Mouse (Mus musculus) layer of hippocampus, adult 2 months (tissue): ENCODE results near the gene Fam129a. TPM values are rescaled to one million over a fixed set of nuclear protein-coding genes. Genes with fewer than 3 reads are reported as not detected.

ENCODE experiments used
- DNase-seq, 2 experiments: peaks; one replicate each; pipeline ENCODE4 v3.0.0; 2022; ENCODE audit warnings: low spot score in 2 of 2
- H3K27ac ChIP-seq: fragments of 200-600 bp; 2 replicates; pipeline ENCODE4 v1.8.1; 2022
- H3K4me3 ChIP-seq: fragments of 200-600 bp; 2 replicates; pipeline ENCODE4 v1.8.1; 2022; ENCODE audit warnings: mild to moderate bottlenecking
- CTCF ChIP-seq: fragments of 200-600 bp; conservative IDR thresholded peaks from 2 replicates; pipeline ENCODE4 v1.8.1; 2022; ENCODE audit warnings: antibody characterized with exemption, mild to moderate bottlenecking, moderate library complexity
- total RNA-seq, 2 experiments: library from RNA; stranded (reverse); gene quantifications; 2 replicates each; pipeline ENCODE4 v1.2.3; 2021

Gene Fam129a
- total RNA-seq, 2 experiments from 2014 or later: 1.4 to 1.7 TPM

GRCm38 (mm10) chr1:151670006-151670591 is 99.1 kb downstream of the Fam129a start:
- H3K4me3 ChIP-seq: no peak overlapping the region
- no peak overlapping the region for H3K27ac ChIP-seq
- no peak for TF ChIP-seq CTCF
- no peak for DNase-seq

DNA sequence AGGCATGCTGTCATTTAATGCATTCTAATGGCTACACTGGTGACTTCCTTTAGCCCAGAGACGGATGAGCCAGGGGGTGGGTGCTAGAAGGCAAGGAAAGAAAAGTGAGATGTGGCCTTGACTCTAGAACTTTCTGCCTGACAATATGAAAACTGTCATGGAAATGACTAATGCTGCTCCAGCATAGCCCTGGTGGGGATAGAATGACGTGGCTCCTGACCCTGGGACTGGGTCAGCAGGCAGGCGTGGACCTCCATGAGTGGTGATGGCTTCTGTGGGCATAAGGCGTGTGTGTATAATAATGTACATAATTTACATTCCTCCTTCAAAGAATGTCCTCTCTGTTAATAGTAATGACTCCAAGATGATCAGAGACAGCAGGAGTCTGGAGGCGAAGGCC is 104.7 kb downstream of the Fam129a start:
- TF ChIP-seq CTCF: no peak

DNA sequence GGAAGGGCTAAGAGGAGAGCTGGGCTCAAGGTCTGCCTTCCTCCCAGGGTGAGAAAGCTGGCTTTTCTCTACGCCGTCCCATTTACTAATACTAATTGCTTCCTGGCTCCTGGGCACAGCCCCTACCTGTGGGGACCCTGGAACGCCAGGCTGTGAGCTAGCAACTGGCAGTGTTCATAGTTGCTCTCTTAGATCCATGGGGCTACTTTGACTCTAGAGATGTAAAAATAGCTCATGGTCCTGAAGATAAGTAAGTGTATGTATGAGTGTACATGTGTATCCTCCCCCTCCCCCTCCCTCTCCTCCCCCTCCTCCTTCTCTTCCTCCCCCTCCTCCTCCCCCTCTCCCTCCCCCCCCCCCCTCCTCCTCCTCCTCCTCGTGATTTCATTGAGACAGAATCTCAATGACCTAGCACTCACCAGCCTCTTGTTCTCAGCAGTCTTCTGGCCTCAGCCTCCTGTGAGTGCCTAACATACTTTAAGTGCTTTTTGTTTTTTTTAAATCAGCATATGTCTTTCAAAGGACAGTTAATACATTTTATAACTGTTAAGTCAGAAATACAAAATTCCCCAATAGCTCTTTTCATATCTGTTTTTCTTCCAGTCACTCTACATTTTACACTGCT is 106.3 kb downstream of the Fam129a start:
- no peak overlapping the region for H3K4me3 ChIP-seq
- no peak for TF ChIP-seq CTCF
- no peak for DNase-seq
- H3K27ac ChIP-seq: no peak overlapping the region

More for the DNA sequence above, 104.7 kb downstream of the Fam129a start:
- Histone ChIP-seq H3K27ac (no peak overlapping the region), H3K4me3 (no peak overlapping the region)
- DNase-seq: no peak

DNA sequence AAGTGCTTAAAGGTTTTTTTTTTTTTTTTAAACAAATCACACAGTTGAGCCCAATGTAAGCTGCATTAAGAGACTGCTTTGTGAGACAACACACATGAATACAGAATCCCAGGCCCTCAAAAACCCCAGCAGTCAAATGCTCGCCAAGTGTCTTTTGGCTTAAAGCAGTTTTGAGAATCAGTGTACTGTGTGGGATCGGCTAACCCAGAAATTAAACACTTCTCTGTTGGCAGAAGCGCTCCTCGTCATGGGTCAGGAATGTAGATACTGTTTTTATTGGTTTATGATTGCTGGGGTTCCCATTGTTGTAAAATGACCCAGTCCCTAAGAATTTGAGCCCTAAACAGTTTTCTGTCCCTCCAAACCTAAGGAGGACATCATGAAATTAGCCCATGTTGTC is 107.0 kb downstream of the Fam129a start:
- no peak for TF ChIP-seq CTCF
- no peak overlapping the region for H3K27ac ChIP-seq
- DNase-seq: no peak
- no peak overlapping the region for H3K4me3 ChIP-seq

- no peak overlapping the region for H3K27ac ChIP-seq
- TF ChIP-seq CTCF: no peak
- H3K4me3 ChIP-seq: no peak overlapping the region
- DNase-seq: no peak
Measured at GRCm38 (mm10) chr1:151679153-151679552, 108.2 kb downstream of the Fam129a start.

GRCm38 (mm10) chr1:151679883-151680613 is 109.1 kb downstream of the Fam129a start:
- TF ChIP-seq CTCF: no peak
- Histone ChIP-seq H3K27ac (no peak overlapping the region), H3K4me3 (no peak overlapping the region)
- no peak for DNase-seq

GRCm38 (mm10) chr1:151680971-151681370 is 110.0 kb downstream of the Fam129a start:
- DNase-seq: no peak
- no peak for TF ChIP-seq CTCF
- Histone ChIP-seq H3K4me3 (no peak overlapping the region), H3K27ac (no peak overlapping the region)

DNA sequence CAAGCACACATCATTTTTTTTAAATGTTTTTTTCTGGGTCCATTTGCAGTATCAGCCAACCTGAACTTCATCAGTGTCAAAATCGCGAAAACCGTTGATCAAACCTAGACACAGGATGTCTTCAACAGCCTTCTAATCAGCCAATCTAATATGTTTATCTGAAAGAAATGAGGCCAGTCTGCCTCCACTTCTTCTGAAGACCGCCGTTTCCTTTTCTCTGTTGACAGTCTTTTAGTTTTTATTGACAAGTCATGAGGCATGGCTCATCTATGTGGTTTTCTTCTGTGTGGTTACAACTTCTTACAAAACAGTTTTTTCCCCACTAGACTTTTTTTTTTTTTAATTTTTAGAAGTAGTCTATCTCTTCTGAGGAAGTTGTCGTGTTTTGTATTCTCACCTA is 111.9 kb downstream of the Fam129a start:
- DNase-seq: no peak
- no peak for TF ChIP-seq CTCF
- Histone ChIP-seq H3K27ac (no peak overlapping the region), H3K4me3 (no peak overlapping the region)

DNA sequence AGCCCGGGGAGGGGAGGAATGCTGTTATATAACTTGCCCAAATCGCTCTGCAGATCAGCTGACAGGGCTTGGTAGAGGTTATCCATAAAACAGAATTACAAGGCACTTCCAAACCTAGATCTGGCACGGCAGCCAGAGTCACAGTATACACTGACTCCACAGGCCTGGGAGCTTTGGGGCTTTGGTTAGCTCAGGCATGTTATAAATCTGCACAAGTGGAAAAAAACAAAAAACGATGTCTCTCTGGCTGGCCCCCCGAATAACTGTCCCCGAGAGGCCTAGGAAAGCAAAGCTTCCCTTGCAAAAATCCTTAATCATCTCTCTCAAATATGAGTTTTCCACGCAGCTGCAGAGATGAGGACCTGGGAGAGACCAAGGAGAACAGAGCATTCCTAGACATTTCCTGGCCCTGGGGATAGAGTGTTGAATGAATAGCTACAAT is 113.5 kb downstream of the Fam129a start:
- Histone ChIP-seq H3K4me3 (no peak overlapping the region), H3K27ac (no peak overlapping the region)
- TF ChIP-seq CTCF: no peak
- DNase-seq: no peak

- no peak for TF ChIP-seq CTCF
- no peak overlapping the region for H3K27ac ChIP-seq
- H3K4me3 ChIP-seq: no peak overlapping the region
- DNase-seq: no peak
Measured at GRCm38 (mm10) chr1:151684978-151685377, 114.0 kb downstream of the Fam129a start.

DNA sequence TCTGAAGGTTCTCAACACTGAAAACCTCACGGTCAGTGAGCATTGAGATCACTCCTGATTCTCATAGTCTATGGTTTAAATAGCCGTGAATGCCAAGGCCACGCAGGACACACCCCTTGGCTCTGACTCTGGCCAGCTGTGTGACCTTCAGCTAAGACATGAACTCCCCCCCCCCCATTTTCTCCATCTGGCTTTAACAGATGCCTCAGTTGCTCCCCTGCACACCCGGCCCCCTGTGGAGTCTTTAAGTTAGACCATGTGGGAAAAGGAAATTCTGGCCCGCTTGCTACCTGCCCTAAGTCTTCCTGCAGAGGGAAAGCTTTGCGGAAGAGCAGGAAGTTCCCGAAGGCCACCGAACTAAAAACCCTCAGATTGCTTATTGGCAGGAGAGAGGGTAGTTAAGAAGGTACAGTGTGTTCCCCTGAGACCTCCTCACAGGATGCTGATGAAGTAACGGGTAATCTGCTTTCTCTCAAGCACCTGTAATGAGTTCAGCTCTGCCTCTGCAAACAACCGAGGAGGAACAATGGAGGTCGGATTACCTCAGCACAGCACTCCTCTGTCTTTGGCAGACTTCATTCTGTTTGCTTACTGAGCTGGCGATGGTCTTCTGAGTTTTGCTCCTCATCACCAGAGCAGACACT is 114.8 kb downstream of the Fam129a start:
- H3K27ac ChIP-seq: no peak overlapping the region
- DNase-seq: no peak
- H3K4me3 ChIP-seq: no peak overlapping the region
- no peak for TF ChIP-seq CTCF

DNA sequence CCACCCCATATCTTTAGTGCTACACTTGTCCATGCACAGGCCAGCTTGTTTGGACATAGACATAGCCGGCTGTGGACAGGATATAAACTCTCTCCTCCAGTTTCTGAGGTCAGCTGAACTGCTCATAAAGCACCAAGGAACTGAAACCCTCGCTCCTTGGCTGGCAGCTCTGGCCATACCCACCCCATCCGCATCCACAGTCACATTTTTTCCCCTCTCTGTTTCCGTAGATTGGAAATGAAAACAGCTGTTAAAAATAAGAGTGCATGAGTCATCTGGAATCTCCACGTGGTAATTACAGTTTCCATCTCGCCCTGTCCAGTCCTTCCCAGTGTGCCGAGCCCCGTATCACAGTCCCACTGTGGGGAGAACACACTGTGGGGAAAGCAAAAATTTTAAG is 115.7 kb downstream of the Fam129a start:
- no peak for TF ChIP-seq CTCF
- DNase-seq: no peak
- H3K27ac ChIP-seq: no peak overlapping the region
- H3K4me3 ChIP-seq: no peak overlapping the region

GRCm38 (mm10) chr1:151689032-151689431 is 118.0 kb downstream of the Fam129a start:
- no peak for DNase-seq
- H3K27ac ChIP-seq: no peak overlapping the region
- no peak overlapping the region for H3K4me3 ChIP-seq
- TF ChIP-seq CTCF: no peak
